Mouse (Mus musculus) MEL-GATA-1-ER (cell line): ENCODE data around the gene Cdk6.
"Not testable (repeated sequence)": the region's sequence is repeated elsewhere in the genome, so short reads cannot be mapped to it uniquely, and the experiment has no call there.

Experiments
- DNase-seq: peaks from one replicate; pipeline ENCODE4 v3.0.0-alpha.2; 2012; ENCODE audit warnings: low read depth; ENCODE audit errors: extremely low read depth

Cdk6 gene

GRCm38 (mm10) chr5:3376167-3376566 is 34.9 kb downstream of the Cdk6 start:
- no peak for DNase-seq

- DNase-seq = no peak
These were observed 38.0 kb downstream of the Cdk6 start for GRCm38 (mm10) chr5:3379252-3379651.

GRCm38 (mm10) chr5:3380692-3381233 is 39.5 kb downstream of the Cdk6 start:
- no peak for DNase-seq

GRCm38 (mm10) chr5:3381795-3382194 is 40.5 kb downstream of the Cdk6 start:
- no peak for DNase-seq

GRCm38 (mm10) chr5:3382343-3383040 is 41.2 kb downstream of the Cdk6 start:
- no peak for DNase-seq

- no peak for DNase-seq
These were observed 42.3 kb downstream of the Cdk6 start for GRCm38 (mm10) chr5:3383547-3383946.

- DNase-seq = no peak
These were observed 43.8 kb downstream of the Cdk6 start for GRCm38 (mm10) chr5:3385078-3385477.

GRCm38 (mm10) chr5:3386021-3386730 is 44.9 kb downstream of the Cdk6 start:
- no peak for DNase-seq

GRCm38 (mm10) chr5:3386731-3387087 is 45.4 kb downstream of the Cdk6 start:
- DNase-seq = no peak

GRCm38 (mm10) chr5:3387138-3387537 is 45.9 kb downstream of the Cdk6 start:
- no peak for DNase-seq

- DNase-seq = no peak
These were observed 51.6 kb downstream of the Cdk6 start for GRCm38 (mm10) chr5:3392856-3393255.

GRCm38 (mm10) chr5:3394145-3394544 is 52.9 kb downstream of the Cdk6 start:
- DNase-seq = no peak

- DNase-seq = no peak
These were observed 53.7 kb downstream of the Cdk6 start for GRCm38 (mm10) chr5:3395020-3395419.

GRCm38 (mm10) chr5:3396214-3396613 is 54.9 kb downstream of the Cdk6 start:
- DNase-seq = no peak

GRCm38 (mm10) chr5:3396910-3397575 is 55.8 kb downstream of the Cdk6 start:
- no peak for DNase-seq

GRCm38 (mm10) chr5:3399784-3400494 is 58.7 kb downstream of the Cdk6 start:
- DNase-seq = no peak

GRCm38 (mm10) chr5:3405102-3405501 is 63.8 kb downstream of the Cdk6 start:
- no peak for DNase-seq

- DNase-seq = no peak
These were observed 64.2 kb downstream of the Cdk6 start for GRCm38 (mm10) chr5:3405503-3405902.

GRCm38 (mm10) chr5:3407926-3408325 is 66.6 kb downstream of the Cdk6 start:
- no peak for DNase-seq

- not testable (repeated sequence) for DNase-seq
These were observed 76.9 kb downstream of the Cdk6 start for GRCm38 (mm10) chr5:3418183-3418582.

GRCm38 (mm10) chr5:3420094-3420831 is 79.0 kb downstream of the Cdk6 start:
- DNase-seq = no peak
